Mouse (Mus musculus): ENCODE measurements around the gene Olfr967. TPM values are rescaled to one million over a fixed set of nuclear protein-coding genes. Genes with fewer than 3 reads are reported as not detected.

Olfr967 gene
- polyA plus RNA-seq (2012; rRNA removed) = not detected in 2 replicates

DNA sequence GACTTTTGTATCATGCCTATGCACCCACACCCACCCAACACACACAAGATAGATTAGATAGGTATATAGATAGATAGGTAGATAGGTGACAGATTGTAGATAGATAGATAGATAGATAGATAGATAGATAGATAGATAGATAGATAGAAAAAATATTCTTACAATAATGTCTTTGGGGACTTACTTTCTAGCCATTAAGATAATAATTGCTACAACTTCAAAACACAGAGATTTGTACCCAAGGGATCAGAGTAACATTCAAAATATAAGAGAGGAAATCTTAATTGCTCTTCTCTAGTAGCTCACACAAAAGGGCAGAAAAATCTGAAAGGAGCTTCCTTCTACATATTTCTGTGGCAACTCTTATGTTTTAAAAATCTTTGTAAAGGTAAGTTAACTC, at the start of gene Olfr967:
TSS of gene Olfr967 (plus strand) at position 301 of the 400 bp plus-strand sequence.

DNA sequence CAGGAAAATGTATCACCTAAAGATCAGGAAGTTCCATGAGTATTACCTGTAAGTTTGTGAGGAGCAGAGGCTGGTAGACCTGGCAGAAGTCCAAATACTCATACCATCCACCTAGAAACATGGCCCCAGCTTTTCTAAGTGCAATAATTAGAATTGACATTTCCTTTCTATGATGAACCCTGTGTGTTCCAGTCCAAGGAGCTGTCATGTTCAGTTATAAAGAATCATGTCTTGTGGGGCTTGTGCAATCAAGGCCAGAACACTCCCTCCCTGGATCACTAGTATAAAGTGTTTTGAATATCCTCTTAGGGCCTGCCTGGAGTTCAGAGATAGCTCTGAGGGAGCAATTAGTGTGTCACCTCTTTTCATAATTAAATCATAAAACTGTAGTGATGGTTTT, 39.0 kb upstream of the Olfr967 start, which contains the start of gene Olfr149:
TSS of gene Olfr149 (minus strand) at position 101 of the 400 bp plus-strand sequence.

DNA sequence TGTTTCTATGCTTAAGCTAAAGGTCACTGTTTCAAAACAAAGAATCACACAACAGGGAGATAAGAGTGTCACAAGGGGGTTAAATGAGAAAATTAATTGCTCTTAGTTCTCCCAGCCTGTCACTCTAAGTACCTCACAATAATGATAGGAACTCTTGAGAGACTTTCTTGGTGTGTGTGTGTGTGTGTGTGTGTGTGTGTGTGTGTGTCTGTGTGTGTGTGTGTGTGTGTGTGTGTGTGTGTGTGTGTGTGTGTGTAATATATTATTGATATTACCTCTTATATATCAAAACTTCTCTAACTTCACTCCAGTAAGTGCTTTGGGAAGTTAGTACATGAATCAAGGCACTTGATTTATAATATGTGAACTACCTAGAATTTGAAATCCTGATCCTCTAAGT, 35.0 kb upstream of the Olfr967 start, which contains the start of gene Olfr965:
TSS of gene Olfr965 (plus strand) at position 301 of the 400 bp plus-strand sequence.

DNA sequence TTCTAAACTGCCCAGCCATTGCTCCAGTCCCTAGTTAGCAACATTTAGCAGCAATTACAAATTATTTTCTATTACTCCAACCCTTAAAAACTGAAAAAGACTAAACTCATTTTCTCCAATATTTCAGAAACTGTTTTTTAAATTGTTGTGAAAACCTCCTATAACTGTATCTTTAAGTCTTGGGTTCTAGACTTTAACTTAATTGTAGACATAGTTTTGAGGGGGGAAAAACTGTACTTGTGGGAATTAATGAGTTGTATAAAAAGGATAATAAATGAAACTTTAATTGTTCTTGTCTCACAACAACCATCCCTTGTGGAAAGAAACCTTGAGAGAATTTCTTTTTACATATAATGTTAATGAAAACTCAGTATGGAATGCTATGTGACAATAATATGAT, 15.4 kb upstream of the Olfr967 start, which contains the start of gene Olfr150:
TSS of gene Olfr150 (plus strand) at position 301 of the 400 bp plus-strand sequence.

DNA sequence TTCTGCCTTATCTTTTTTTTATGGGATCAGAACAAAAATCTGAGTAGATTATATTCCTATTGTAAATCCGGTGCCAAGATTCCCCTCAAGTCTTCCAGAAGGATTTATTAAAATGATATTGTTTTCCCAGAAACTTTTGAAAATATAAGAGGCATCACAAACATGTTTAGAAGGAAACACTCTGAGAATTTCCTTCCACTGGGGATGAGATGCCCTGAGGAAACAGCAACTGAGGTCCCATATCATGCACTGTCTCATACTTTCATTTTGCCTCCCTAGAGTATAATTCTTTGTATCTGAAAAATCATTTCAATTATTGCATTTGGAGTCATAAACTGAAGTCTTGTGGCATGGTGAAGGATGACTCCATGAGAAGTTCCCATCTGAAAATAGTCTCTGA, 37.1 kb downstream of the Olfr967 start, which contains the start of gene Olfr968:
TSS of gene Olfr968 (minus strand) at position 101 of the 400 bp plus-strand sequence.

DNA sequence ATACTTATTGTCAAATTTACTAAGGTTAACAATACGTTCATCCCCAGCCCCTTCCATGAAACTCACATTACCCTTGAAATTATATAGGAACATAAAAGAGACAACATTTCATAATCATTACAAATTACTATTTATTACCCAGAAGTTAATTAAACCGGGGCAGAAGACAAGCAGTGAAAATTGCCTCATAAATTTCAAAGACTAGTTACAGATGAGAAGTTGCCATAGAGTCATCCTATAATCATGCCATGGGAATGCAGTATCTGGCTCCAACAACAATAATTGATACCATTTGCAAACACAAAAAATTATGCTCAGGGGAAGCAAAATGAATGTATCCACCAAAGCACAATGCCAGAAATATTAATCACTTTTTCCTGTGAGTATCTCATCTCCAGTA, 44.5 kb downstream of the Olfr967 start, which contains the start of gene Olfr969:
TSS of gene Olfr969 (plus strand) at position 388 of the 400 bp plus-strand sequence.

Other genes with a start within 250 kb of the Olfr967 start
- not detected in 2 replicates for gene Olfr957, start 230.4 kb upstream of the Olfr967 start, polyA plus RNA-seq (2012; rRNA removed)
- not detected in 2 replicates for gene Olfr958, start 192.2 kb upstream of the Olfr967 start, polyA plus RNA-seq (2012; rRNA removed)
- gene Olfr959, start 170.7 kb upstream of the Olfr967 start, polyA plus RNA-seq (2012; rRNA removed) = 0.05 and 0.07 TPM in 2 replicates
- gene AW551984, start 141.8 kb upstream of the Olfr967 start, polyA plus RNA-seq (2012; rRNA removed) = 113 and 134 TPM in 2 replicates
- not detected in 2 replicates for gene Olfr148, start 135.6 kb upstream of the Olfr967 start, polyA plus RNA-seq (2012; rRNA removed)
- gene Olfr960, start 124.9 kb upstream of the Olfr967 start, polyA plus RNA-seq (2012; rRNA removed) = not detected in 2 replicates
- not detected in 2 replicates for gene Olfr961, start 101.2 kb upstream of the Olfr967 start, polyA plus RNA-seq (2012; rRNA removed)
- gene Olfr963, start 79.0 kb upstream of the Olfr967 start, polyA plus RNA-seq (2012; rRNA removed) = not detected in 2 replicates
- not detected in 2 replicates for gene Olfr149, start 39.1 kb upstream of the Olfr967 start, polyA plus RNA-seq (2012; rRNA removed)
- not detected in 2 replicates for gene Olfr965, start 34.9 kb upstream of the Olfr967 start, polyA plus RNA-seq (2012; rRNA removed)
- not detected in 2 replicates for gene Olfr150, start 15.3 kb upstream of the Olfr967 start, polyA plus RNA-seq (2012; rRNA removed)
- not detected in 2 replicates for gene Olfr968, start 37.0 kb downstream of the Olfr967 start, polyA plus RNA-seq (2012; rRNA removed)
- not detected in 2 replicates for gene Olfr969, start 44.7 kb downstream of the Olfr967 start, polyA plus RNA-seq (2012; rRNA removed)
- gene Olfr970, start 62.6 kb downstream of the Olfr967 start, polyA plus RNA-seq (2012; rRNA removed) = not detected in 2 replicates
- gene Olfr971, start 90.6 kb downstream of the Olfr967 start, polyA plus RNA-seq (2012; rRNA removed) = not detected in 2 replicates
- not detected in 2 replicates for gene Olfr972, start 120.2 kb downstream of the Olfr967 start, polyA plus RNA-seq (2012; rRNA removed)
- not detected in 2 replicates for gene Olfr229, start 161.1 kb downstream of the Olfr967 start, polyA plus RNA-seq (2012; rRNA removed)
- not detected in 2 replicates for gene Olfr974, start 191.3 kb downstream of the Olfr967 start, polyA plus RNA-seq (2012; rRNA removed)
- gene Olfr975, start 205.8 kb downstream of the Olfr967 start, polyA plus RNA-seq (2012; rRNA removed) = 0.04 and 0.09 TPM in 2 replicates
- not detected in 2 replicates for gene Olfr976, start 214.9 kb downstream of the Olfr967 start, polyA plus RNA-seq (2012; rRNA removed)
- not detected in 2 replicates for gene Olfr978, start 245.9 kb downstream of the Olfr967 start, polyA plus RNA-seq (2012; rRNA removed)